Mouse (Mus musculus) adrenal gland, postnatal 10 days (tissue): ENCODE measurements around the gene Pvr. TPM values are rescaled to one million over a fixed set of nuclear protein-coding genes. Genes with fewer than 3 reads are reported as not detected.

Source experiments
- DNase-seq: peaks from one replicate; pipeline ENCODE4 v3.0.0; 2021; ENCODE audit warnings: mixed read lengths
- total RNA-seq, 2 experiments: library from RNA; stranded (reverse); gene quantifications; 2 replicates each; pipeline ENCODE4 v1.2.3; 2021

The Pvr gene
- total RNA-seq, 2 experiments from 2014 or later = 20.9 to 24.9 TPM

GRCm38 (mm10) chr7:19871137-19871621 lies 49.8 kb downstream of the Pvr start:
- DNase-seq = peak; percentile 36

- DNase-seq = no peak
Measured at GRCm38 (mm10) chr7:19867751-19868399, 53.1 kb downstream of the Pvr start.

- peak; percentile 65 for DNase-seq
Measured at GRCm38 (mm10) chr7:19866490-19866889, 54.5 kb downstream of the Pvr start.

- DNase-seq = no peak
Measured at GRCm38 (mm10) chr7:19865246-19866036, 55.5 kb downstream of the Pvr start.

- peak; percentile 66 for DNase-seq
Measured at GRCm38 (mm10) chr7:19864241-19864640, 56.7 kb downstream of the Pvr start.

- DNase-seq = no peak
Measured at GRCm38 (mm10) chr7:19861199-19861598, 59.8 kb downstream of the Pvr start, which contains the start of gene Ceacam16. Ceacam16 (minus strand) TSS chr7:19861299.

- DNase-seq = no peak
Measured at GRCm38 (mm10) chr7:19859740-19860139, 61.2 kb downstream of the Pvr start.

GRCm38 (mm10) chr7:19856283-19856682 lies 64.7 kb downstream of the Pvr start:
- no peak for DNase-seq

GRCm38 (mm10) chr7:19855663-19856062 lies 65.3 kb downstream of the Pvr start:
- no peak for DNase-seq

Other genes with a start within 250 kb of the Pvr start
- 100 to 1,000 TPM in 1 of 2 experiments, 10 to 100 TPM in 1; 52.0 to 144 TPM for gene Apoc2, start 243.2 kb downstream of the Pvr start, total RNA-seq
- 1 to 10 TPM; 1.3 to 1.5 TPM for gene Gm44805, start 239.7 kb downstream of the Pvr start, total RNA-seq
- 100 to 1,000 TPM; 211 to 416 TPM for gene Apoc4, start 239.7 kb downstream of the Pvr start, total RNA-seq
- gene Apoc1, start 228.5 kb downstream of the Pvr start, total RNA-seq = 1,000 to 10,000 TPM in 1 of 2 experiments, 100 to 1,000 TPM in 1; 910 to 1,570 TPM
- 1,000 to 10,000 TPM; 1,872 to 4,173 TPM for gene Apoe, start 222.0 kb downstream of the Pvr start, total RNA-seq
- gene Tomm40, start 205.7 kb downstream of the Pvr start, total RNA-seq = 100 to 1,000 TPM; 157 to 171 TPM
- 100 to 1,000 TPM in 1 of 2 experiments, 10 to 100 TPM in 1; 86.7 to 106 TPM for gene Nectin2, start 170.7 kb downstream of the Pvr start, total RNA-seq
- 10 to 100 TPM; 62.4 to 75.1 TPM for gene Bcam, start 150.1 kb downstream of the Pvr start, total RNA-seq
- 1 to 10 TPM; 1.8 to 3.2 TPM for gene Cblc, start 124.4 kb downstream of the Pvr start, total RNA-seq
- 10 to 100 TPM; 15.4 to 16.6 TPM for gene Bcl3, start 98.4 kb downstream of the Pvr start, total RNA-seq
- gene Gm19345, start 69.2 kb downstream of the Pvr start, total RNA-seq = not detected
- under 1 TPM in 1 of 2 experiments, not detected in 1; 0.18 TPM for gene Ceacam16, start 59.9 kb downstream of the Pvr start, total RNA-seq
- gene Ceacam19, start 33.2 kb downstream of the Pvr start, total RNA-seq = not detected
- under 1 TPM; 0.27 TPM for gene Igsf23, start 29.6 kb upstream of the Pvr start, total RNA-seq
- not detected for gene Ceacam20, start 44.3 kb upstream of the Pvr start, total RNA-seq
- gene Nlrp9b, start 70.3 kb upstream of the Pvr start, total RNA-seq = not detected
- gene Vmn1r91, start 178.5 kb upstream of the Pvr start, total RNA-seq = not detected
- gene Gm16442, start 201.4 kb upstream of the Pvr start, total RNA-seq = not detected
- gene Vmn1r93, start 217.9 kb upstream of the Pvr start, total RNA-seq = not detected
- gene Vmn1r94, start 247.2 kb upstream of the Pvr start, total RNA-seq = not detected